Mouse (Mus musculus) liver, postnatal 0 days (tissue): ENCODE data around the gene Mrfap1. TPM values are rescaled to one million over a fixed set of nuclear protein-coding genes. Genes with fewer than 3 reads are reported as not detected.

Source experiments
- ATAC-seq: fragments of 200-750 bp; cut with Nextera tagmentation; 2 replicates; pipeline ENCODE4 v1.8.0; 2017; ENCODE audit warnings: mild to moderate bottlenecking, moderate library complexity
- DNase-seq: peaks from one replicate; pipeline ENCODE4 v3.0.0-alpha.2; 2016
- H3K27ac ChIP-seq: fragments of 300-500 bp; sonication (generic); 2 replicates; pipeline ENCODE4 v1.5.1; 2014; ENCODE audit warnings: antibody characterized with exemption, moderate library complexity, mild to moderate bottlenecking, low read depth
- H3K27me3 ChIP-seq: fragments of 300-500 bp; sonication (generic); 2 replicates; pipeline ENCODE4 v1.6.1; 2014; ENCODE audit warnings: low read length, control low read depth, mixed read lengths; ENCODE audit not compliant: insufficient read depth
- H3K36me3 ChIP-seq: fragments of 300-500 bp; sonication (generic); replicated peaks from 2 replicates; pipeline ENCODE4 v1.6.1; 2014; ENCODE audit warnings: mild to moderate bottlenecking, control low read depth, low read length, moderate library complexity, mixed read lengths; ENCODE audit not compliant: insufficient read depth
- H3K4me1 ChIP-seq: fragments of 300-500 bp; sonication (generic); 2 replicates; pipeline ENCODE4 v1.6.1; 2014; ENCODE audit warnings: antibody characterized with exemption, mild to moderate bottlenecking, control low read depth; ENCODE audit not compliant: insufficient read depth
- H3K4me2 ChIP-seq: fragments of 300-500 bp; sonication (generic); 2 replicates; pipeline ENCODE4 v1.6.1; 2014; ENCODE audit warnings: low read depth, mild to moderate bottlenecking, low read length, moderate library complexity, mixed read lengths
- H3K4me3 ChIP-seq: fragments of 300-500 bp; sonication (generic); 2 replicates; pipeline ENCODE4 v1.5.1; 2014; ENCODE audit warnings: low read depth, low read length
- H3K9ac ChIP-seq: fragments of 300-500 bp; sonication (generic); replicated peaks from 2 replicates; pipeline ENCODE4 v1.6.1; 2014; ENCODE audit warnings: mild to moderate bottlenecking, moderate library complexity
- H3K9me3 ChIP-seq: fragments of 300-500 bp; sonication (generic); 2 replicates; pipeline ENCODE4 v1.6.1; 2016; ENCODE audit warnings: mild to moderate bottlenecking, control low read depth, low read length, mixed read lengths
- CTCF ChIP-seq: sonication (generic); IDR thresholded peaks from 2 replicates; pipeline ENCODE4 v1.5.1; 2016; ENCODE audit warnings: antibody characterized with exemption, low read depth
- EP300 ChIP-seq: IDR thresholded peaks from 2 replicates; pipeline ENCODE4 v1.6.1; 2016; ENCODE audit warnings: antibody characterized with exemption, low read depth, mild to moderate bottlenecking
- WGBS: fragments of 180-500 bp; shearing (Covaris S2); extraction: QIAGEN DNeasy Blood & Tissue Kit; methylation state at CpG from one replicate; pipeline ENCODE4 v1.1.7; 2014; ENCODE audit not compliant: insufficient replicate concordance; 5-methylcytosine and 5-hydroxymethylcytosine counted together
- polyA plus RNA-seq: library from polyadenylated mRNA; unstranded; fragments of >200 nt; fragmentation: Nextera tagmentation; extraction: Ambion mirVana; gene quantifications from 2 replicates; pipeline ENCODE4 v1.2.1, GENCODE M21; 2015

Gene Mrfap1
- polyA plus RNA-seq, 1 experiment from 2014 or later, result 153 TPM

GRCm38 (mm10) chr5:36819742-36820141 lies 23.2 kb upstream of the Mrfap1 start:
- ATAC-seq (no peak), DNase-seq (no peak)
- Histone ChIP-seq H3K36me3 (peaks cover 64% of the 10 kb centered on the region), H3K27me3 (no peaks in the 10 kb centered on the region), H3K4me3 (no peak overlapping the region), H3K9me3 (no peaks in the 10 kb centered on the region), H3K4me2 (no peak overlapping the region), H3K4me1 (no peaks in the 10 kb centered on the region), H3K27ac (no peak overlapping the region), H3K9ac (no peak overlapping the region)
- WGBS, result 74% methylated on average over 5 of the region's 5 CpGs
- TF ChIP-seq CTCF, result no peak
- TF ChIP-seq EP300, result no peak

- Histone ChIP-seq H3K4me2 (no peak overlapping the region), H3K4me3 (no peak overlapping the region), H3K4me1 (no peaks in the 10 kb centered on the region), H3K9ac (no peak overlapping the region), H3K27me3 (no peaks in the 10 kb centered on the region), H3K27ac (no peak overlapping the region), H3K36me3 (peaks cover 60% of the 10 kb centered on the region), H3K9me3 (no peaks in the 10 kb centered on the region)
- DNase-seq (no peak), ATAC-seq (no peak)
- no peak for TF ChIP-seq EP300
- TF ChIP-seq CTCF, result peak; percentile 25
- WGBS, result 65% methylated on average over 3 of the region's 3 CpGs
Observed at GRCm38 (mm10) chr5:36817738-36818137, 21.2 kb upstream of the Mrfap1 start.

GRCm38 (mm10) chr5:36814554-36814953 lies 18.0 kb upstream of the Mrfap1 start:
- Histone ChIP-seq H3K4me1 (no peaks in the 10 kb centered on the region), H3K9me3 (no peaks in the 10 kb centered on the region), H3K27me3 (no peaks in the 10 kb centered on the region), H3K4me2 (no peak overlapping the region), H3K9ac (no peak overlapping the region), H3K36me3 (peaks cover 44% of the 10 kb centered on the region), H3K27ac (no peak overlapping the region), H3K4me3 (no peak overlapping the region)
- WGBS, result 51% methylated on average over 6 of the region's 6 CpGs
- peak; percentile 58 for TF ChIP-seq CTCF
- TF ChIP-seq EP300, result no peak
- DNase-seq, result peak; percentile 63
- peak; percentile 45; the same call in 1 of the 2 replicates for ATAC-seq

DNA sequence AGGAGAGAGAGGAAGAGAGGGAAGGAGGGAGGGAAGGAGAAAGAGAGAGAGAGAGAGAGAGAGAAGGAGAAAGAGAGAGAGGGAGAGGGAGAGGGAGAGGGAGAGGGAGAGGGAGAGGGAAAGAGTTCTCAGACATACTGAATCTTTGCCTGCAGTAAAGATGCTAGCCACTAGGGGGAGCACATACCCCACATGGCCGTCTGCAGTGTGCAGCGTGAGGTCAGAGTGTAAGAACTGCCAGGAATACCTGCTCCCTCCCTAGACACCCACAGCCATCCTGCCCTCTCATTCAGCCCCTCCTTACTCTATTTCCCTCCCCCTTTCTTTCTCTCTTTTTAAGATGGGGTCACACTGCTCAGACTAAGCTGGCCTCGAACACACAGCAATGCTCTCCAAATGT lies 14.8 kb upstream of the Mrfap1 start:
- Histone ChIP-seq H3K9me3 (no peaks in the 10 kb centered on the region), H3K9ac (no peak overlapping the region), H3K36me3 (peaks cover 30% of the 10 kb centered on the region), H3K4me3 (no peak overlapping the region), H3K27ac (no peak overlapping the region), H3K27me3 (no peaks in the 10 kb centered on the region), H3K4me2 (no peak overlapping the region), H3K4me1 (no peaks in the 10 kb centered on the region)
- no peak for TF ChIP-seq EP300
- TF ChIP-seq CTCF, result peak; percentile 95
- ATAC-seq (peak; percentile 51; the same call in 1 of the 2 replicates), DNase-seq (peak; percentile 74)
- WGBS, result 23% methylated on average over 3 of the region's 3 CpGs

GRCm38 (mm10) chr5:36810634-36811033 lies 14.1 kb upstream of the Mrfap1 start:
- no peak for TF ChIP-seq EP300
- no peak for TF ChIP-seq CTCF
- no peak overlapping the region for H3K9ac ChIP-seq
- H3K27ac ChIP-seq, result peak overlapping the region; percentile 22; the same call in 1 of the 2 replicates
- H3K27me3 ChIP-seq, result no peaks in the 10 kb centered on the region
- H3K4me3 ChIP-seq, result no peak overlapping the region
- WGBS, result 69% methylated on average over 3 of the region's 3 CpGs
- DNase-seq (peak; percentile 55), ATAC-seq (peak; percentile 62)
- no peaks in the 10 kb centered on the region for H3K9me3 ChIP-seq
- no peak overlapping the region for H3K4me2 ChIP-seq
- H3K36me3 ChIP-seq, result peaks cover 23% of the 10 kb centered on the region
- H3K4me1 ChIP-seq, result no peaks in the 10 kb centered on the region

- Histone ChIP-seq H3K27ac (no peak overlapping the region), H3K27me3 (no peaks in the 10 kb centered on the region), H3K4me1 (no peaks in the 10 kb centered on the region), H3K4me2 (no peak overlapping the region), H3K36me3 (peaks cover 11% of the 10 kb centered on the region; the same call in 1 of the 2 replicates), H3K9me3 (no peaks in the 10 kb centered on the region), H3K4me3 (no peak overlapping the region), H3K9ac (no peak overlapping the region)
- ATAC-seq, result no peak
- no peak for TF ChIP-seq EP300
- TF ChIP-seq CTCF, result no peak
- 80% methylated on average over 7 of the region's 7 CpGs for WGBS
- DNase-seq, result no peak
Observed at GRCm38 (mm10) chr5:36809123-36809522, 12.6 kb upstream of the Mrfap1 start.

- H3K27ac ChIP-seq, result no peak overlapping the region
- no peak overlapping the region for H3K9ac ChIP-seq
- TF ChIP-seq CTCF (no peak), EP300 (no peak)
- no peak overlapping the region for H3K4me2 ChIP-seq
- H3K9me3 ChIP-seq, result no peaks in the 10 kb centered on the region
- H3K27me3 ChIP-seq, result no peaks in the 10 kb centered on the region
- H3K4me1 ChIP-seq, result no peaks in the 10 kb centered on the region
- 25% methylated on average over 5 of the region's 5 CpGs for WGBS
- H3K4me3 ChIP-seq, result no peak overlapping the region
- DNase-seq, result no peak
- H3K36me3 ChIP-seq, result no peaks in the 10 kb centered on the region; the same call in 1 of the 2 replicates
- no peak for ATAC-seq
Observed at GRCm38 (mm10) chr5:36807106-36807505, 10.5 kb upstream of the Mrfap1 start.
